Mouse (Mus musculus) liver, embryonic 13.5 days (tissue): ENCODE measurements around the gene Igf2bp2. TPM values are rescaled to one million over a fixed set of nuclear protein-coding genes. Genes with fewer than 3 reads are reported as not detected.
A peak's percentile ranks its signal among the peaks of the same experiment; 100 is the strongest.

ENCODE experiments used
- ATAC-seq: fragments of 200-750 bp; cut with Nextera tagmentation; 2 replicates; pipeline ENCODE4 v1.8.0; 2017; ENCODE audit warnings: low read depth, mild to moderate bottlenecking, moderate number of reproducible peaks, moderate library complexity
- DNase-seq: peaks from one replicate; pipeline ENCODE4 v3.0.0; 2022
- H3K27ac ChIP-seq: fragments of 300-500 bp; sonication (generic); 2 replicates; pipeline ENCODE4 v1.5.1; 2015; ENCODE audit warnings: moderate library complexity, mild to moderate bottlenecking, inconsistent platforms
- H3K27me3 ChIP-seq: fragments of 300-500 bp; sonication (generic); 2 replicates; pipeline ENCODE4 v1.6.1; 2015; ENCODE audit warnings: mild to moderate bottlenecking, inconsistent platforms
- H3K36me3 ChIP-seq: fragments of 300-500 bp; sonication (generic); 2 replicates; pipeline ENCODE4 v1.6.1; 2015; ENCODE audit warnings: mild to moderate bottlenecking, inconsistent platforms
- H3K4me1 ChIP-seq: fragments of 300-500 bp; sonication (generic); replicated peaks from 2 replicates; pipeline ENCODE4 v1.6.1; 2015; ENCODE audit warnings: inconsistent platforms
- H3K4me2 ChIP-seq: fragments of 300-500 bp; sonication (generic); 2 replicates; pipeline ENCODE4 v1.6.1; 2015; ENCODE audit warnings: inconsistent platforms, mild to moderate bottlenecking, moderate library complexity
- H3K4me3 ChIP-seq: fragments of 300-500 bp; sonication (generic); replicated peaks from 2 replicates; pipeline ENCODE4 v1.5.1; 2015; ENCODE audit warnings: mild to moderate bottlenecking, inconsistent platforms
- H3K9ac ChIP-seq: fragments of 300-500 bp; sonication (generic); 2 replicates; pipeline ENCODE4 v1.6.1; 2015; ENCODE audit warnings: mild to moderate bottlenecking, inconsistent platforms
- H3K9me3 ChIP-seq: fragments of 300-500 bp; sonication (generic); replicated peaks from 2 replicates; pipeline ENCODE4 v1.6.1; 2016; ENCODE audit warnings: inconsistent platforms
- WGBS: fragments of 180-500 bp; shearing (Covaris S2); methylation state at CpG from one replicate; pipeline ENCODE4 v1.1.7; 2015; ENCODE audit not compliant: insufficient replicate concordance; 5-methylcytosine and 5-hydroxymethylcytosine counted together
- polyA plus RNA-seq: library from polyadenylated mRNA; unstranded; fragments of >200 nt; fragmentation: Nextera tagmentation; extraction: Ambion mirVana; gene quantifications from 2 replicates; pipeline ENCODE4 v1.2.1, GENCODE M21; 2015

Gene Igf2bp2
- polyA plus RNA-seq, 1 experiment from 2014 or later, result 12.1 TPM

DNA sequence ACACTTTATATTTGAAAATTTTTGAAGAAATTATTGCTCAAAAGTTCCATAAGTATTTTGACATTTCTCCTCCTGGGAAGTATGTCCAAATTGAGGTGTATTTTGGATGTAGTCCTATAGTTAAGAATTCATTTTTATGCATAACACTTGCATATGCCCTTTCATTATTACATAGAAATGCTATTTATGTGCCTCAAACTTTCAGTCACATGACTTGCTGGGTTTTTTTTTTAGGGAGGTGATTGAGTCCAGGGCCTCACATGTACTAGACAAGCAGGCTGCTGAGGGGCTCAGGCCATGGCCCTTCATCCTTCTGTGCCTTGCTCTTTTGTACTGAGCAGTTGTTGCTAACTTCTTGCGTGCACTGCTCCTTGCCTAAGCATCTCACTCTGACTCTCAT lies 123.1 kb downstream of the Igf2bp2 start:
- no peaks in the 10 kb centered on the region for H3K4me1 ChIP-seq
- no peak overlapping the region for H3K9ac ChIP-seq
- ATAC-seq (no peak), DNase-seq (no peak)
- no peaks in the 10 kb centered on the region for H3K27me3 ChIP-seq
- no peak overlapping the region for H3K4me3 ChIP-seq
- no peak overlapping the region for H3K27ac ChIP-seq
- H3K36me3 ChIP-seq, result peaks cover 76% of the 10 kb centered on the region
- H3K4me2 ChIP-seq, result no peak overlapping the region
- WGBS, result 91% methylated on average over 1 of the region's 1 CpGs
- H3K9me3 ChIP-seq, result no peaks in the 10 kb centered on the region

DNA sequence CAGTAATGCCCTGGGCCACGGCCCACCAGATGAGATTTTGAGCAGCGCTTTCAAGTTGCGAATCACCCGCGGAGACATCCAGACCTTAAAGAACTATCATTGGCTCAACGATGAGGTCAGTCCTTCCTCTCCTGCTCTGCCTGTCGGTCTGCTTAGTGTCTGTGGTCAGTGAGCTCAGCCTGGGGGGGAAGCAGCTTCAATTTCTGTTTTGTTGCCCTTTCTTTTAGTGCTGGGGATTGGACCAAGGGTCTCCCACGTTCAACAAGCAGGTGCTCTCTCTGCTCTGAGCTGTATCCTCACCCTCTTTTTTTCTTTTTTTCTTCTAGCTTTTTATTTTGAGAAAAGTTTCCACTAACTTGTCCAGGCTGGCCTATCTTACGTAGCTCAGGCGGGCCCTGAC lies 124.5 kb downstream of the Igf2bp2 start:
- ATAC-seq, result no peak
- Histone ChIP-seq H3K4me3 (no peak overlapping the region), H3K36me3 (peaks cover 62% of the 10 kb centered on the region), H3K27me3 (no peaks in the 10 kb centered on the region), H3K9ac (no peak overlapping the region), H3K4me1 (no peaks in the 10 kb centered on the region), H3K4me2 (no peak overlapping the region), H3K27ac (no peak overlapping the region), H3K9me3 (no peaks in the 10 kb centered on the region)
- WGBS, result 77% methylated on average over 10 of the region's 10 CpGs
- no peak for DNase-seq

DNA sequence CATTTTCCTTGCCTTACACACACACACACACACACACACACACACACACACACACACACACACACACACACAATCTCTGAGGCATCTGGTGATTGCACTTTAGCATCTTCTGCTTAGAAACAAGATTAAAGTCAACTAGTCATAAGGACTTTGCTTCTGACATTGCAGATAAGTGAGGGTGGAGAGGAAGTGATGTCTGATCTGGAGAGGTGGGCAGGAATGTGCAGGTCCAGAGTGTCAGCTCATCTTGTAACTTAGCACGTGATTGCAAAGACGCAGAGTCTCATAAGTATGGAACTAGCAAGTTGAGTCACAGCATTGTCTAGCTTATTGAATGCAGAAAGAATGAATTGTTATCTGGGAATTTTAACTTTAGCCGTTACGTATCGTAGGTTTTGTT lies 135.6 kb downstream of the Igf2bp2 start:
- no peak for ATAC-seq
- no peaks in the 10 kb centered on the region for H3K27me3 ChIP-seq
- H3K4me1 ChIP-seq, result no peaks in the 10 kb centered on the region
- no peak overlapping the region for H3K4me3 ChIP-seq
- H3K4me2 ChIP-seq, result no peak overlapping the region
- no peak for DNase-seq
- H3K36me3 ChIP-seq, result peaks cover 96% of the 10 kb centered on the region
- WGBS, result 79% methylated on average over 5 of the region's 5 CpGs
- no peak overlapping the region for H3K27ac ChIP-seq
- H3K9me3 ChIP-seq, result no peaks in the 10 kb centered on the region
- no peak overlapping the region for H3K9ac ChIP-seq

DNA sequence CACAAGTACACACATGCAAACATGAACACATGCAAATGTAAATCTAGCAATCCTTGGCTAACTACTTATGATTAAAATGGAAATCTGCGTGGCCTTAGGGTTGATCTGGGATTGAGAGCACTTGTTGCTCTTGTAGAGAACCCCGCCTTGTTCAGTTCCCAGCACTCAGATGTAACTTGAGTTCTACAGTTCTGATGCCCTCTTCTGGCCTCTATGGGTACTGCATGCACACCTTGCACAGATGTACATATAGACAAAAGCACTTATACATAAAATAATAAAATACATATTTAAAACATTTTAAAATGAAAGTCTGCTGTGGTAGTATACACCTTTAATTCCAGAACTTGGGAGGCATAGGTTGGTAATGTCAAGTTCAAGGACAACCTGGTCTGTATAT lies 141.0 kb downstream of the Igf2bp2 start:
- ATAC-seq (no peak), DNase-seq (no peak)
- Histone ChIP-seq H3K9ac (no peak overlapping the region), H3K4me3 (no peak overlapping the region), H3K9me3 (no peaks in the 10 kb centered on the region; the same call in 1 of the 2 replicates), H3K27ac (no peak overlapping the region), H3K36me3 (peaks cover 91% of the 10 kb centered on the region), H3K4me2 (no peak overlapping the region), H3K27me3 (no peaks in the 10 kb centered on the region), H3K4me1 (no peaks in the 10 kb centered on the region)
- 88% methylated on average over 2 of the region's 2 CpGs for WGBS

DNA sequence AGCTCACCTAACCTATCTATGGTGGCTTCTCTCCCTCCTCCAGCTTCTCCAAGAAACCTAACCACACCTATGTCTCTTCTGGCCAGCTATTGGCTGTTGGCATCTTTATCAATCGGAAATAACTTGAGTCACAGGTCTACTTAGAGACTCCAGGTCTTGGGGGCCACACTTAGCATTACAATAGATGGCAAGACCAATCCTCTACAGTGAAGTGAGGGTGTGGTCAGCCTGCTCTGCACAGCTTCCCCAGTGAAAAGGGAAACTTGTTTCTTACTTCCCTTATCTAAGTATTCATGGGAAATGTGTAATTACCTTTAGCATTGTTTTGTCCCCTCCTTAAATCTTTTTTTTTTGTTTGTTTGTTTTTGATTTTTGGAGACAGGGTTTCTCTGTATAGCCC lies 147.5 kb downstream of the Igf2bp2 start:
- no peak overlapping the region for H3K4me3 ChIP-seq
- no peak for ATAC-seq
- no peak overlapping the region for H3K27ac ChIP-seq
- no peak for DNase-seq
- H3K4me2 ChIP-seq, result no peak overlapping the region
- H3K9me3 ChIP-seq, result no peaks in the 10 kb centered on the region
- H3K9ac ChIP-seq, result no peak overlapping the region
- peaks cover 36% of the 10 kb centered on the region for H3K4me1 ChIP-seq
- peaks cover 77% of the 10 kb centered on the region for H3K36me3 ChIP-seq
- WGBS, result 59% methylated on average over 1 of the region's 1 CpGs
- no peaks in the 10 kb centered on the region for H3K27me3 ChIP-seq

DNA sequence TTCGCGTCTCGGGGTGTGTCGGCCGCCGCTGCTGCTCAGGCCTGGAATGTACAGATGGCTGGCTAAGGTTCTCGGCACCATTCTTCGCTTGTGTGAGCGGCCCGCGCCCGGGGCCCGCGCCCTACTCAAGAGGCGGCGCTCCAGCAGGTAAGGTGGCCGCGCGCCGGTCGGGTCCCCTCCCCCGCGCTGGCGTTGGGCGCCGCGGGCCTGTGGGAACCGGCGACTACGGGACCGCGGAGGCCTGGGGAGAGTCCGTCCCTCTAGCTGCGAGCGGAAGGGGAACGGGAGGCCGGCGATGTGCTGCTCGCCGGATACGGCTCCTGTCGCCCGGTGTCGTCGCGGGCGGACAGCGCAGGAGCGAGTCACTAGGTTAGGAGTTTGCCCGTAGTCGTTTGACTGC lies 153.5 kb downstream of the Igf2bp2 start:
- peak overlapping the region; percentile 96 for H3K9ac ChIP-seq
- peak overlapping the region; percentile 88 for H3K27ac ChIP-seq
- H3K9me3 ChIP-seq, result no peaks in the 10 kb centered on the region
- peak overlapping the region; percentile 75 for H3K4me2 ChIP-seq
- ATAC-seq (peak; percentile 77), DNase-seq (no peak)
- 0 out of 2 replicates have a peak, but pooled peaks cover 3% of the 10 kb centered on the region for H3K27me3 ChIP-seq
- under 1% methylated on average over 51 of the region's 51 CpGs for WGBS
- peaks cover 19% of the 10 kb centered on the region; the same call in 1 of the 2 replicates for H3K36me3 ChIP-seq
- peaks cover 40% of the 10 kb centered on the region for H3K4me1 ChIP-seq
- peak overlapping the region; percentile 98 for H3K4me3 ChIP-seq

DNA sequence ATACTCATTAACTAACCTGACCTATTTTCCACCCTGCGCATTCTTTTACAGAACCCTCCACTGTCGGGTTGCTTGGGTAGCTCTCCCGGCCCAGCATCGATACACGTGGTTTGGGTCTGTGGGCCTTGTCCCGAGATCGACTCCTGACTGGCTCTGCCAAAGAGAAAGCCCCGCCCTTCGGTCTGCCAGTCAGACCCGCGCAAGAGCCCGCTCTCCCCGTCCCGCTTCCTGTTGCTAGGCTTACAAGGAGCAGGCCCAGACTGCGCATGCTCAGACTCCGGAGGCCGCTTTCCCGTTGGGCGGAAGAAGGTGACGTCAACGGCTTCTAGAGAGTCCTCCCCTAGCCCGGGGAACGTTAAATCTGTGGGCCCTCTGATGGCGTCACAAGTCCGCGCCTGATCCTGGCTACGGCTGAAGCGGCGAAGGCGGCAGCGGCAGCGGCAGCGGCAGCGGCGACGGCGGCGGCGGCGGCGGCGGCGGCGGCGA lies 154.0 kb downstream of the Igf2bp2 start, which contains the start of gene Senp2:
Gene Senp2, plus strand, starts transcription at position 386 of the 486 bp plus-strand sequence.
- no peaks in the 10 kb centered on the region for H3K9me3 ChIP-seq
- H3K4me3 ChIP-seq, result peak within 1 kb of the TSS; percentile 98
- ATAC-seq, result peak; percentile 95
- under 1% methylated on average over 45 of the region's 45 CpGs for WGBS
- H3K9ac ChIP-seq, result peak within 1 kb of the TSS; percentile 96
- H3K27me3 ChIP-seq, result 0 out of 2 replicates have a peak, but pooled peaks cover 3% of the 10 kb centered on the region
- H3K36me3 ChIP-seq, result peaks cover 16% of the 10 kb centered on the region; the same call in 1 of the 2 replicates
- H3K4me1 ChIP-seq, result peaks cover 40% of the 10 kb centered on the region
- H3K4me2 ChIP-seq, result peak within 1 kb of the TSS; percentile 75
- peak within 1 kb of the TSS; percentile 88 for H3K27ac ChIP-seq
- DNase-seq, result peak; percentile 100

Other genes starting within 250 kb of the Igf2bp2 start
- 27.2 and 31.1 TPM in 2 replicates for gene Tmem41a, start 215.7 kb downstream of the Igf2bp2 start, polyA plus RNA-seq
- gene Liph, start 167.6 kb downstream of the Igf2bp2 start, polyA plus RNA-seq, result 1.3 and 1.8 TPM in 2 replicates
- 35.2 and 44.1 TPM in 2 replicates for gene Senp2, start 153.8 kb downstream of the Igf2bp2 start, polyA plus RNA-seq
- gene Tra2b, start 102.7 kb upstream of the Igf2bp2 start, polyA plus RNA-seq, result 200 and 238 TPM in 2 replicates